Mouse (Mus musculus) midbrain, embryonic 13.5 days (tissue): Measurements from ENCODE around the gene Fbxo28. TPM values are rescaled to one million over a fixed set of nuclear protein-coding genes. Genes with fewer than 3 reads are reported as not detected.

Experiments
- ATAC-seq: fragments of 200-750 bp; cut with Nextera tagmentation; 2 replicates; pipeline ENCODE4 v1.8.0; 2017; ENCODE audit warnings: mild to moderate bottlenecking, moderate TSS enrichment, moderate library complexity
- H3K27ac ChIP-seq: fragments of 300-500 bp; sonication (generic); 2 replicates; pipeline ENCODE4 v1.5.1; 2015; ENCODE audit warnings: inconsistent platforms, mild to moderate bottlenecking, moderate library complexity
- H3K27me3 ChIP-seq: fragments of 300-500 bp; sonication (generic); 2 replicates; pipeline ENCODE4 v1.6.1; 2015; ENCODE audit warnings: mild to moderate bottlenecking, inconsistent platforms
- H3K36me3 ChIP-seq: fragments of 300-500 bp; sonication (generic); 2 replicates; pipeline ENCODE4 v1.6.1; 2015; ENCODE audit warnings: mild to moderate bottlenecking, inconsistent platforms
- H3K4me1 ChIP-seq: fragments of 300-500 bp; sonication (generic); replicated peaks from 2 replicates; pipeline ENCODE4 v1.6.1; 2015; ENCODE audit warnings: inconsistent platforms
- H3K4me2 ChIP-seq: fragments of 300-500 bp; sonication (generic); replicated peaks from 2 replicates; pipeline ENCODE4 v1.6.1; 2015; ENCODE audit warnings: moderate library complexity, mild to moderate bottlenecking, inconsistent platforms
- H3K4me3 ChIP-seq: fragments of 300-500 bp; sonication (generic); replicated peaks from 2 replicates; pipeline ENCODE4 v1.5.1; 2015; ENCODE audit warnings: mild to moderate bottlenecking, inconsistent platforms
- H3K9ac ChIP-seq: fragments of 300-500 bp; sonication (generic); replicated peaks from 2 replicates; pipeline ENCODE4 v1.6.1; 2015; ENCODE audit warnings: mild to moderate bottlenecking, inconsistent platforms
- H3K9me3 ChIP-seq: fragments of 300-500 bp; sonication (generic); 2 replicates; pipeline ENCODE4 v1.6.1; 2016; ENCODE audit warnings: mild to moderate bottlenecking, inconsistent platforms
- WGBS: fragments of 180-500 bp; shearing (Covaris S2); methylation state at CpG from one replicate; pipeline ENCODE4 v1.1.7; 2015; 5-methylcytosine and 5-hydroxymethylcytosine counted together
- polyA plus RNA-seq: library from polyadenylated mRNA; unstranded; fragments of >200 nt; fragmentation: Nextera tagmentation; extraction: Ambion mirVana; gene quantifications from 2 replicates; pipeline ENCODE4 v1.2.1, GENCODE M21; 2015

Gene Fbxo28
- polyA plus RNA-seq: 27.3 and 29.8 TPM in 2 replicates

- H3K4me1 ChIP-seq: peaks cover 38% of the 10 kb centered on the region
- no peaks in the 10 kb centered on the region for H3K27me3 ChIP-seq
- H3K4me3 ChIP-seq: peak within 1 kb of the TSS; percentile 77
- H3K27ac ChIP-seq: peak within 1 kb of the TSS; percentile 89
- peak within 1 kb of the TSS; percentile 98 for H3K9ac ChIP-seq
- no peaks in the 10 kb centered on the region for H3K36me3 ChIP-seq
- H3K4me2 ChIP-seq: peak within 1 kb of the TSS; percentile 76
- under 1% methylated on average over 93 of the region's 93 CpGs for WGBS
- no peaks in the 10 kb centered on the region for H3K9me3 ChIP-seq
- ATAC-seq: peak; percentile 97
Observed at GRCm38 (mm10) chr1:182340821-182341781, at the start of gene Fbxo28. Gene Fbxo28 (minus strand): TSS chr1:182341629.

GRCm38 (mm10) chr1:182388729-182389128 is 47.3 kb upstream of the Fbxo28 start:
- Histone ChIP-seq H3K4me1 (no peaks in the 10 kb centered on the region), H3K27ac (no peak overlapping the region), H3K27me3 (no peaks in the 10 kb centered on the region), H3K4me3 (no peak overlapping the region), H3K36me3 (no peaks in the 10 kb centered on the region), H3K9ac (no peak overlapping the region), H3K4me2 (no peak overlapping the region), H3K9me3 (no peaks in the 10 kb centered on the region)
- ATAC-seq: no peak
- WGBS: 64% methylated on average over 4 of the region's 4 CpGs

GRCm38 (mm10) chr1:182386449-182386848 is 45.0 kb upstream of the Fbxo28 start:
- Histone ChIP-seq H3K9ac (no peak overlapping the region), H3K4me1 (no peaks in the 10 kb centered on the region), H3K27ac (no peak overlapping the region), H3K4me2 (no peak overlapping the region), H3K9me3 (no peaks in the 10 kb centered on the region), H3K27me3 (no peaks in the 10 kb centered on the region), H3K36me3 (no peaks in the 10 kb centered on the region), H3K4me3 (no peak overlapping the region)
- WGBS: 93% methylated on average over 8 of the region's 8 CpGs
- ATAC-seq: no peak

- Histone ChIP-seq H3K9me3 (no peaks in the 10 kb centered on the region), H3K27ac (no peak overlapping the region), H3K9ac (no peak overlapping the region), H3K27me3 (no peaks in the 10 kb centered on the region), H3K4me1 (no peaks in the 10 kb centered on the region), H3K4me2 (no peak overlapping the region), H3K36me3 (no peaks in the 10 kb centered on the region), H3K4me3 (no peak overlapping the region)
- no peak for ATAC-seq
- 21% methylated on average over 9 of the region's 9 CpGs for WGBS
Observed at GRCm38 (mm10) chr1:182383096-182383495, 41.7 kb upstream of the Fbxo28 start.

GRCm38 (mm10) chr1:182381327-182381726 is 39.9 kb upstream of the Fbxo28 start:
- Histone ChIP-seq H3K36me3 (no peaks in the 10 kb centered on the region), H3K4me1 (0 out of 2 replicates have a peak, but pooled peaks cover 1% of the 10 kb centered on the region)
- no peak for ATAC-seq

GRCm38 (mm10) chr1:182380683-182381082 is 39.3 kb upstream of the Fbxo28 start:
- Histone ChIP-seq H3K9ac (no peak overlapping the region), H3K4me3 (no peak overlapping the region), H3K4me1 (peaks cover 7% of the 10 kb centered on the region), H3K36me3 (no peaks in the 10 kb centered on the region), H3K27me3 (no peaks in the 10 kb centered on the region), H3K4me2 (no peak overlapping the region), H3K27ac (no peak overlapping the region), H3K9me3 (no peaks in the 10 kb centered on the region)
- ATAC-seq: no peak
- 91% methylated on average over 7 of the region's 7 CpGs for WGBS

More at GRCm38 (mm10) chr1:182381327-182381726, 39.9 kb upstream of the Fbxo28 start:
- H3K27me3 ChIP-seq: no peaks in the 10 kb centered on the region
- H3K9ac ChIP-seq: no peak overlapping the region
- H3K4me3 ChIP-seq: no peak overlapping the region
- no peak overlapping the region for H3K27ac ChIP-seq
- 86% methylated on average over 3 of the region's 3 CpGs for WGBS
- H3K4me2 ChIP-seq: no peak overlapping the region
- no peaks in the 10 kb centered on the region for H3K9me3 ChIP-seq

- Histone ChIP-seq H3K9ac (no peak overlapping the region), H3K36me3 (no peaks in the 10 kb centered on the region), H3K4me2 (no peak overlapping the region), H3K4me1 (peaks cover 9% of the 10 kb centered on the region), H3K27me3 (no peaks in the 10 kb centered on the region), H3K4me3 (no peak overlapping the region), H3K9me3 (no peaks in the 10 kb centered on the region), H3K27ac (no peak overlapping the region)
- 86% methylated on average over 7 of the region's 7 CpGs for WGBS
- ATAC-seq: no peak
Observed at GRCm38 (mm10) chr1:182378876-182379275, 37.4 kb upstream of the Fbxo28 start.

- WGBS: 85% methylated on average over 11 of the region's 11 CpGs
Observed at GRCm38 (mm10) chr1:182378205-182378835, 36.9 kb upstream of the Fbxo28 start.

GRCm38 (mm10) chr1:182377519-182377918 is 36.1 kb upstream of the Fbxo28 start:
- WGBS: 75% methylated on average over 6 of the region's 6 CpGs
- Histone ChIP-seq H3K4me2 (no peak overlapping the region), H3K9me3 (no peaks in the 10 kb centered on the region), H3K27ac (no peak overlapping the region), H3K9ac (no peak overlapping the region), H3K4me1 (peaks cover 9% of the 10 kb centered on the region), H3K4me3 (no peak overlapping the region), H3K36me3 (no peaks in the 10 kb centered on the region), H3K27me3 (no peaks in the 10 kb centered on the region)
- ATAC-seq: no peak

More at GRCm38 (mm10) chr1:182378205-182378835, 36.9 kb upstream of the Fbxo28 start:
- Histone ChIP-seq H3K4me3 (no peak overlapping the region), H3K27ac (no peak overlapping the region), H3K27me3 (no peaks in the 10 kb centered on the region), H3K4me1 (peaks cover 9% of the 10 kb centered on the region), H3K9ac (no peak overlapping the region), H3K4me2 (no peak overlapping the region), H3K36me3 (no peaks in the 10 kb centered on the region), H3K9me3 (no peaks in the 10 kb centered on the region)
- no peak for ATAC-seq

GRCm38 (mm10) chr1:182376826-182377225 is 35.4 kb upstream of the Fbxo28 start:
- ATAC-seq: no peak

GRCm38 (mm10) chr1:182376221-182376620 is 34.8 kb upstream of the Fbxo28 start:
- H3K27me3 ChIP-seq: no peaks in the 10 kb centered on the region
- H3K36me3 ChIP-seq: no peaks in the 10 kb centered on the region
- H3K27ac ChIP-seq: 0 out of 2 replicates have a peak overlapping the region, but pooled peaks have one; percentile 25
- peak; percentile 80 for ATAC-seq
- no peaks in the 10 kb centered on the region for H3K9me3 ChIP-seq
- no peak overlapping the region for H3K9ac ChIP-seq
- 21% methylated on average over 8 of the region's 8 CpGs for WGBS
- H3K4me3 ChIP-seq: no peak overlapping the region
- peaks cover 9% of the 10 kb centered on the region for H3K4me1 ChIP-seq
- no peak overlapping the region for H3K4me2 ChIP-seq

More at GRCm38 (mm10) chr1:182376826-182377225, 35.4 kb upstream of the Fbxo28 start:
- Histone ChIP-seq H3K4me1 (peaks cover 9% of the 10 kb centered on the region), H3K4me2 (no peak overlapping the region), H3K27ac (no peak overlapping the region), H3K9ac (no peak overlapping the region), H3K27me3 (no peaks in the 10 kb centered on the region), H3K9me3 (no peaks in the 10 kb centered on the region), H3K4me3 (no peak overlapping the region), H3K36me3 (no peaks in the 10 kb centered on the region)
- 86% methylated on average over 7 of the region's 7 CpGs for WGBS

GRCm38 (mm10) chr1:182371891-182372290 is 30.5 kb upstream of the Fbxo28 start:
- H3K9ac ChIP-seq: no peak overlapping the region
- H3K36me3 ChIP-seq: no peaks in the 10 kb centered on the region
- ATAC-seq: no peak
- WGBS: 81% methylated on average over 8 of the region's 8 CpGs
- H3K4me1 ChIP-seq: peaks cover 9% of the 10 kb centered on the region
- no peaks in the 10 kb centered on the region for H3K9me3 ChIP-seq
- H3K27me3 ChIP-seq: no peaks in the 10 kb centered on the region
- H3K4me2 ChIP-seq: no peak overlapping the region
- no peak overlapping the region for H3K27ac ChIP-seq
- no peak overlapping the region for H3K4me3 ChIP-seq
